In genomic region chr4:139594062-139594461, GRCm38 (mm10) we compare ENCODE assay signal across 19 mouse cellular contexts. TPM values are rescaled to one million over a fixed set of nuclear protein-coding genes. Genes with fewer than 3 reads are reported as not detected.
DNase-seq lines count a peak whose midpoint lies in the region; ATAC-seq and TF ChIP-seq lines count a peak whose summit lies in the region.
"Had no signal": no experiment of that assay in that cellular context is flagged by ENCODE, and none has a peak within 500 bp of the region (broad histone marks: within the 10 kb centered on the region; RNA-seq: fewer than 3 reads in every experiment).

No protein-coding gene starts in this region.

- peaks cover 10% of the 10 kb centered on the region for H3K27me3 ChIP-seq in forebrain, embryonic 10.5 days (ENCODE audit: poor library complexity, severe bottlenecking)
- H3K27me3 ChIP-seq in forebrain, embryonic 16.5 days (replicated peaks; ENCODE audit: control insufficient read depth, insufficient read depth, low read length): no peaks in the 10 kb centered on the region
- no peaks in the 10 kb centered on the region for H3K27me3 ChIP-seq in kidney, adult 2 months (replicated peaks; ENCODE audit: control insufficient read depth, insufficient read depth, low read length)
- H3K27me3 ChIP-seq in midbrain, postnatal 0 days (ENCODE audit: insufficient read depth, low read length): no peaks in the 10 kb centered on the region
- peaks cover 6% of the 10 kb centered on the region; the same call in 1 of the 2 replicates for H3K27me3 ChIP-seq in midbrain, embryonic 10.5 days (ENCODE audit: low read depth, poor library complexity, severe bottlenecking)
- H3K27me3 ChIP-seq: neural tube, embryonic 15.5 days; Patski had no signal

- no peak for TF ChIP-seq POLR2A in kidney, adult 2 months (IDR thresholded peaks at IDR 0.05; ENCODE audit: low read depth, low read length)

- peak overlapping the region; percentile 25; the same call in 1 of the 2 replicates for H3K27ac ChIP-seq in forebrain, embryonic 10.5 days
- no peak overlapping the region for H3K27ac ChIP-seq in forebrain, embryonic 16.5 days (ENCODE audit: low read length)
- H3K27ac ChIP-seq in kidney, adult 2 months (ENCODE audit: insufficient read depth, low read depth, low read length): no peak overlapping the region
- H3K27ac ChIP-seq in midbrain, postnatal 0 days (ENCODE audit: low read depth, low read length): no peak overlapping the region
- H3K27ac ChIP-seq in midbrain, embryonic 10.5 days (replicated peaks): no peak overlapping the region
- H3K27ac ChIP-seq: neural tube, embryonic 15.5 days had no signal

- no peak for DNase-seq in forebrain, embryonic 10.5 days (ENCODE audit: extremely low spot score, low spot score)
- DNase-seq in kidney, adult 2 months: peak; percentile 50
- no peak for DNase-seq in kidney, adult 11 months
- DNase-seq in midbrain, postnatal 0 days (ENCODE audit: low spot score): no peak
- DNase-seq in midbrain, embryonic 10.5 days (ENCODE audit: low spot score): no peak
- no peak for DNase-seq in ovary, postnatal 10 days (ENCODE audit: low spot score)
- DNase-seq: adrenal gland, postnatal 10 days; B cell, adult 2 months; cerebellum, adult 11-12 months; kidney, adult 18-20 months; right cerebral cortex, postnatal 4 days had no signal

- H3K36me3 ChIP-seq in forebrain, embryonic 10.5 days (replicated peaks): no peaks in the 10 kb centered on the region
- no peaks in the 10 kb centered on the region for H3K36me3 ChIP-seq in forebrain, embryonic 16.5 days (ENCODE audit: control insufficient read depth, insufficient read depth)
- H3K36me3 ChIP-seq in kidney, adult 2 months (ENCODE audit: control insufficient read depth, insufficient read depth, low read length): no peaks in the 10 kb centered on the region
- no peaks in the 10 kb centered on the region for H3K36me3 ChIP-seq in midbrain, postnatal 0 days (ENCODE audit: insufficient read depth, low read length)
- no peaks in the 10 kb centered on the region for H3K36me3 ChIP-seq in midbrain, embryonic 10.5 days
- H3K36me3 ChIP-seq: neural tube, embryonic 15.5 days had no signal

- H3K9ac ChIP-seq in forebrain, embryonic 16.5 days (replicated peaks; ENCODE audit: low read depth, low read length): no peak overlapping the region
- no peak overlapping the region for H3K9ac ChIP-seq in midbrain, postnatal 0 days (replicated peaks; ENCODE audit: low read length, poor library complexity, severe bottlenecking)
- H3K9ac ChIP-seq: neural tube, embryonic 15.5 days had no signal

- H3K4me1 ChIP-seq in forebrain, embryonic 10.5 days: peaks cover 71% of the 10 kb centered on the region
- H3K4me1 ChIP-seq in forebrain, embryonic 16.5 days (replicated peaks; ENCODE audit: control insufficient read depth, insufficient read depth, low read length): peaks cover 32% of the 10 kb centered on the region
- H3K4me1 ChIP-seq in kidney, adult 2 months (ENCODE audit: control insufficient read depth, insufficient read depth, low read length): peaks cover 10% of the 10 kb centered on the region
- peaks cover 30% of the 10 kb centered on the region for H3K4me1 ChIP-seq in midbrain, postnatal 0 days (ENCODE audit: insufficient read depth, low read length)
- peaks cover 79% of the 10 kb centered on the region for H3K4me1 ChIP-seq in midbrain, embryonic 10.5 days

- peak; percentile 44 for TF ChIP-seq CTCF in kidney, adult 2 months (conservative IDR thresholded peaks at IDR 0.05; ENCODE audit: insufficient read depth, insufficient read length, low read depth, low read length)
- TF ChIP-seq CTCF in midbrain, postnatal 0 days (IDR thresholded peaks at IDR 0.05): peak; percentile 48

- ATAC-seq in forebrain, embryonic 16.5 days: no peak
- ATAC-seq in midbrain, postnatal 0 days (ENCODE audit: low FRiP score): no peak
- ATAC-seq in megakaryocyte-erythroid progenitor cell, adult 5-6 weeks (replicated peaks; ENCODE audit: low FRiP score, low TSS enrichment, poor library complexity, severe bottlenecking): no peak
- ATAC-seq: midbrain, embryonic 16.5 days; Patski had no signal

- no peaks in the 10 kb centered on the region for H3K9me3 ChIP-seq in forebrain, embryonic 10.5 days
- H3K9me3 ChIP-seq in forebrain, embryonic 16.5 days (ENCODE audit: control insufficient read depth, low read length): no peaks in the 10 kb centered on the region
- H3K9me3 ChIP-seq in midbrain, postnatal 0 days (ENCODE audit: low read length): no peaks in the 10 kb centered on the region
- H3K9me3 ChIP-seq in midbrain, embryonic 10.5 days (replicated peaks): no peaks in the 10 kb centered on the region
- H3K9me3 ChIP-seq: neural tube, embryonic 15.5 days had no signal

- H3K4me2 ChIP-seq in forebrain, embryonic 16.5 days (ENCODE audit: low read length): no peak overlapping the region
- no peak overlapping the region for H3K4me2 ChIP-seq in midbrain, postnatal 0 days (ENCODE audit: low read depth, low read length, poor library complexity, severe bottlenecking)
- H3K4me2 ChIP-seq: neural tube, embryonic 15.5 days had no signal

- no peak overlapping the region for H3K4me3 ChIP-seq in forebrain, embryonic 10.5 days
- no peak overlapping the region for H3K4me3 ChIP-seq in forebrain, embryonic 16.5 days (replicated peaks; ENCODE audit: low read length)
- H3K4me3 ChIP-seq in kidney, adult 2 months (ENCODE audit: insufficient read depth, low read depth, low read length): no peak overlapping the region
- no peak overlapping the region for H3K4me3 ChIP-seq in midbrain, postnatal 0 days (ENCODE audit: low read depth, low read length)
- H3K4me3 ChIP-seq in midbrain, embryonic 10.5 days: no peak overlapping the region
- H3K4me3 ChIP-seq: neural tube, embryonic 15.5 days had no signal

- 46% methylated on average over 3 of the region's 3 CpGs for WGBS in forebrain, embryonic 10.5 days
- 33% methylated on average over 3 of the region's 3 CpGs for WGBS in forebrain, embryonic 16.5 days
- 46% methylated on average over 3 of the region's 3 CpGs for WGBS in kidney, adult 2 months
- WGBS in midbrain, postnatal 0 days: 62% methylated on average over 3 of the region's 3 CpGs
- 55% methylated on average over 3 of the region's 3 CpGs for WGBS in midbrain, embryonic 10.5 days

RNA-seq across cellular contexts. Expression of gene Gm21969, which starts 8.9 kb away (rescaled TPM):
- polyA plus RNA-seq in forebrain, embryonic 10.5 days (2016; fragmentation: Nextera tagmentation; extraction: Ambion mirVana): not detected in 2 replicates
- not detected in 2 replicates for polyA plus RNA-seq in forebrain, embryonic 16.5 days (2015; fragmentation: Nextera tagmentation; extraction: Ambion mirVana)
- 0.02 and 0.08 TPM in 2 replicates for polyA plus RNA-seq in kidney, adult 2 months (2012; rRNA removed)
- total RNA-seq in midbrain, postnatal 0 days (2014; rRNA removed): not detected in 2 replicates
- polyA plus RNA-seq in midbrain, postnatal 0 days (2015; fragmentation: Nextera tagmentation; extraction: Ambion mirVana): not detected in 2 replicates
- polyA plus RNA-seq in midbrain, embryonic 10.5 days (2016; fragmentation: Nextera tagmentation; extraction: Ambion mirVana): not detected in 2 replicates
- total RNA-seq in megakaryocyte-erythroid progenitor cell, adult 5-6 weeks (2014; fragmentation: Nextera tagmentation): not detected in 2 replicates
- not detected in 2 replicates for total RNA-seq in megakaryocyte-erythroid progenitor cell, adult 5-6 weeks (2017)
- total RNA-seq: adrenal gland, postnatal 10 days; heart, adult 18-20 months; left cerebral cortex, adult 8-10 months had no signal
- polyA plus RNA-seq: midbrain, embryonic 16.5 days; neural tube, embryonic 15.5 days; Patski; stomach, embryonic 16.5 days had no signal

RNA-seq across cellular contexts. Expression of gene Aldh4a1, which starts 28.6 kb away (rescaled TPM):
- polyA plus RNA-seq in forebrain, embryonic 10.5 days (2016; fragmentation: Nextera tagmentation; extraction: Ambion mirVana): 22.7 and 22.8 TPM in 2 replicates
- 30.2 and 31.1 TPM in 2 replicates for polyA plus RNA-seq in forebrain, embryonic 16.5 days (2015; fragmentation: Nextera tagmentation; extraction: Ambion mirVana)
- polyA plus RNA-seq in kidney, adult 2 months (2012; rRNA removed): 517 and 605 TPM in 2 replicates
- 30.0 and 36.8 TPM in 2 replicates for total RNA-seq in midbrain, postnatal 0 days (2014; rRNA removed)
- 25.2 and 28.1 TPM in 2 replicates for polyA plus RNA-seq in midbrain, postnatal 0 days (2015; fragmentation: Nextera tagmentation; extraction: Ambion mirVana)
- polyA plus RNA-seq in midbrain, embryonic 10.5 days (2016; fragmentation: Nextera tagmentation; extraction: Ambion mirVana): 21.3 and 24.2 TPM in 2 replicates
- 8.0 and 13.2 TPM in 2 replicates for total RNA-seq in megakaryocyte-erythroid progenitor cell, adult 5-6 weeks (2014; fragmentation: Nextera tagmentation)
- 9.9 and 13.3 TPM in 2 replicates for total RNA-seq in megakaryocyte-erythroid progenitor cell, adult 5-6 weeks (2017)

RNA-seq across cellular contexts. Expression of gene Tas1r2, which starts 59.3 kb away (rescaled TPM):
- not detected in 2 replicates for polyA plus RNA-seq in forebrain, embryonic 10.5 days (2016; fragmentation: Nextera tagmentation; extraction: Ambion mirVana)
- not detected in 2 replicates for polyA plus RNA-seq in forebrain, embryonic 16.5 days (2015; fragmentation: Nextera tagmentation; extraction: Ambion mirVana)
- polyA plus RNA-seq in kidney, adult 2 months (2012; rRNA removed): 0.08 and 0.14 TPM in 2 replicates
- not detected in 2 replicates for total RNA-seq in midbrain, postnatal 0 days (2014; rRNA removed)
- not detected in 2 replicates for polyA plus RNA-seq in midbrain, postnatal 0 days (2015; fragmentation: Nextera tagmentation; extraction: Ambion mirVana)
- polyA plus RNA-seq in midbrain, embryonic 10.5 days (2016; fragmentation: Nextera tagmentation; extraction: Ambion mirVana): 0.09 TPM in 1 of 2 replicates, not detected in the other
- not detected in 2 replicates for total RNA-seq in megakaryocyte-erythroid progenitor cell, adult 5-6 weeks (2014; fragmentation: Nextera tagmentation)
- not detected in 2 replicates for total RNA-seq in megakaryocyte-erythroid progenitor cell, adult 5-6 weeks (2017)
- total RNA-seq: adrenal gland, postnatal 10 days; heart, adult 18-20 months; left cerebral cortex, adult 8-10 months had no signal
- polyA plus RNA-seq: midbrain, embryonic 16.5 days; neural tube, embryonic 15.5 days; stomach, embryonic 16.5 days had no signal

Comparison
In these comparisons a context has a peak if more than half of its experiments do, and no peak if none do; other contexts are left out.
1. RNA of gene Aldh4a1, which starts 28.6 kb away (polyA plus RNA-seq): 517 to 605 TPM in kidney, adult 2 months; 30.2 to 31.1 TPM in forebrain, embryonic 16.5 days, 25.2 to 28.1 TPM in midbrain, postnatal 0 days, 21.3 to 24.2 TPM in midbrain, embryonic 10.5 days and 22.7 to 22.8 TPM in forebrain, embryonic 10.5 days; every median in the first group is over 10 times any median in the second.